Mouse (Mus musculus): Measurements from ENCODE around the gene Ocln. TPM values are rescaled to one million over a fixed set of nuclear protein-coding genes. Genes with fewer than 3 reads are reported as not detected.
"Not testable (repeated sequence)": the region's sequence is repeated elsewhere in the genome, so short reads cannot be mapped to it uniquely, and the experiment has no call there.

The Ocln gene
- polyA plus RNA-seq, 1 experiment from 2014 or later = 10.9 TPM

- WGBS = 95% methylated on average over 2 of the region's 2 CpGs
- H3K4me3 ChIP-seq = no peak overlapping the region
- no peaks in the 10 kb centered on the region for H3K27me3 ChIP-seq
- no peak for ATAC-seq (ENCODE audit: low FRiP score, low read depth)
- no peaks in the 10 kb centered on the region for H3K9me3 ChIP-seq
- H3K9ac ChIP-seq = no peak overlapping the region
- H3K4me1 ChIP-seq (replicated peaks) = no peaks in the 10 kb centered on the region
- peaks cover 61% of the 10 kb centered on the region for H3K36me3 ChIP-seq
- no peak overlapping the region for H3K27ac ChIP-seq (replicated peaks)
- no peak overlapping the region for H3K4me2 ChIP-seq
Measured at GRCm38 (mm10) chr13:100463527-100464222, 88.8 kb downstream of the Ocln start.

GRCm38 (mm10) chr13:100461336-100461735 is 91.2 kb downstream of the Ocln start:
- no peak overlapping the region for H3K4me2 ChIP-seq
- H3K27me3 ChIP-seq = no peaks in the 10 kb centered on the region
- H3K36me3 ChIP-seq = peaks cover 40% of the 10 kb centered on the region
- WGBS = 70% methylated on average over 3 of the region's 3 CpGs
- no peak overlapping the region for H3K9ac ChIP-seq
- H3K9me3 ChIP-seq = no peaks in the 10 kb centered on the region
- H3K27ac ChIP-seq (replicated peaks) = no peak overlapping the region
- H3K4me3 ChIP-seq = no peak overlapping the region
- ATAC-seq (ENCODE audit: low FRiP score, low read depth) = no peak
- no peaks in the 10 kb centered on the region for H3K4me1 ChIP-seq (replicated peaks)

GRCm38 (mm10) chr13:100452415-100453127 is 99.9 kb downstream of the Ocln start, which contains the start of gene Naip1:
TSS of gene Naip1 (minus strand) at chr13:100452869.
- H3K36me3 ChIP-seq; H3K4me1 ChIP-seq (replicated peaks); H3K9me3 ChIP-seq; H3K4me2 ChIP-seq; H3K4me3 ChIP-seq; H3K27me3 ChIP-seq; ATAC-seq (ENCODE audit: low FRiP score, low read depth); H3K9ac ChIP-seq; H3K27ac ChIP-seq (replicated peaks): not testable (repeated sequence)
- WGBS = 89% methylated on average over 8 of the region's 8 CpGs

- WGBS = 85% methylated on average over 1 of the region's 1 CpGs
- Histone ChIP-seq H3K36me3 (no peaks in the 10 kb centered on the region), H3K4me2 (no peak overlapping the region), H3K9me3 (no peaks in the 10 kb centered on the region), H3K27ac (replicated peaks) (no peak overlapping the region), H3K4me1 (replicated peaks) (no peaks in the 10 kb centered on the region), H3K9ac (no peak overlapping the region), H3K4me3 (no peak overlapping the region), H3K27me3 (no peaks in the 10 kb centered on the region)
- no peak for ATAC-seq (ENCODE audit: low FRiP score, low read depth)
Measured at GRCm38 (mm10) chr13:100449495-100449894, 103.0 kb downstream of the Ocln start.

Other genes with a start within 250 kb of the Ocln start
- 0.03 and 0.09 TPM in 2 replicates for gene Naip6, start 235.0 kb downstream of the Ocln start, polyA plus RNA-seq (2015; fragmentation: Nextera tagmentation; extraction: Ambion mirVana)
- gene Naip1, start 99.8 kb downstream of the Ocln start, polyA plus RNA-seq (2015; fragmentation: Nextera tagmentation; extraction: Ambion mirVana) = 0.08 TPM in 1 of 2 replicates, not detected in the other
- gene Gtf2h2, start 60.1 kb downstream of the Ocln start, polyA plus RNA-seq (2015; fragmentation: Nextera tagmentation; extraction: Ambion mirVana) = 62.9 and 70.6 TPM in 2 replicates
- gene Marveld2, start 64.3 kb upstream of the Ocln start, polyA plus RNA-seq (2015; fragmentation: Nextera tagmentation; extraction: Ambion mirVana) = 2.7 and 3.2 TPM in 2 replicates
- gene Ak6, start 98.3 kb upstream of the Ocln start, polyA plus RNA-seq (2015; fragmentation: Nextera tagmentation; extraction: Ambion mirVana) = 297 and 302 TPM in 2 replicates
- 15.7 and 16.8 TPM in 2 replicates for gene Rad17, start 98.3 kb upstream of the Ocln start, polyA plus RNA-seq (2015; fragmentation: Nextera tagmentation; extraction: Ambion mirVana)
- 25.2 and 32.2 TPM in 2 replicates for gene Taf9, start 98.9 kb upstream of the Ocln start, polyA plus RNA-seq (2015; fragmentation: Nextera tagmentation; extraction: Ambion mirVana)
- 1.4 and 2.2 TPM in 2 replicates for gene Ccdc125, start 117.0 kb upstream of the Ocln start, polyA plus RNA-seq (2015; fragmentation: Nextera tagmentation; extraction: Ambion mirVana)
- 38.9 and 39.8 TPM in 2 replicates for gene Cdk7, start 178.2 kb upstream of the Ocln start, polyA plus RNA-seq (2015; fragmentation: Nextera tagmentation; extraction: Ambion mirVana)
- gene Mrps36, start 191.9 kb upstream of the Ocln start, polyA plus RNA-seq (2015; fragmentation: Nextera tagmentation; extraction: Ambion mirVana) = 144 and 150 TPM in 2 replicates
- gene Cenph, start 223.2 kb upstream of the Ocln start, polyA plus RNA-seq (2015; fragmentation: Nextera tagmentation; extraction: Ambion mirVana) = 8.5 and 9.1 TPM in 2 replicates
- 49.1 and 62.1 TPM in 2 replicates for gene Ccnb1, start 233.9 kb upstream of the Ocln start, polyA plus RNA-seq (2015; fragmentation: Nextera tagmentation; extraction: Ambion mirVana)